Mouse (Mus musculus) MEL-GATA-1-ER (cell line): Measurements from ENCODE around the gene Rab23.

Experiments used
- DNase-seq: peaks from one replicate; pipeline ENCODE4 v3.0.0-alpha.2; 2012; ENCODE audit warnings: low read depth; ENCODE audit errors: extremely low read depth

Rab23 gene

DNA sequence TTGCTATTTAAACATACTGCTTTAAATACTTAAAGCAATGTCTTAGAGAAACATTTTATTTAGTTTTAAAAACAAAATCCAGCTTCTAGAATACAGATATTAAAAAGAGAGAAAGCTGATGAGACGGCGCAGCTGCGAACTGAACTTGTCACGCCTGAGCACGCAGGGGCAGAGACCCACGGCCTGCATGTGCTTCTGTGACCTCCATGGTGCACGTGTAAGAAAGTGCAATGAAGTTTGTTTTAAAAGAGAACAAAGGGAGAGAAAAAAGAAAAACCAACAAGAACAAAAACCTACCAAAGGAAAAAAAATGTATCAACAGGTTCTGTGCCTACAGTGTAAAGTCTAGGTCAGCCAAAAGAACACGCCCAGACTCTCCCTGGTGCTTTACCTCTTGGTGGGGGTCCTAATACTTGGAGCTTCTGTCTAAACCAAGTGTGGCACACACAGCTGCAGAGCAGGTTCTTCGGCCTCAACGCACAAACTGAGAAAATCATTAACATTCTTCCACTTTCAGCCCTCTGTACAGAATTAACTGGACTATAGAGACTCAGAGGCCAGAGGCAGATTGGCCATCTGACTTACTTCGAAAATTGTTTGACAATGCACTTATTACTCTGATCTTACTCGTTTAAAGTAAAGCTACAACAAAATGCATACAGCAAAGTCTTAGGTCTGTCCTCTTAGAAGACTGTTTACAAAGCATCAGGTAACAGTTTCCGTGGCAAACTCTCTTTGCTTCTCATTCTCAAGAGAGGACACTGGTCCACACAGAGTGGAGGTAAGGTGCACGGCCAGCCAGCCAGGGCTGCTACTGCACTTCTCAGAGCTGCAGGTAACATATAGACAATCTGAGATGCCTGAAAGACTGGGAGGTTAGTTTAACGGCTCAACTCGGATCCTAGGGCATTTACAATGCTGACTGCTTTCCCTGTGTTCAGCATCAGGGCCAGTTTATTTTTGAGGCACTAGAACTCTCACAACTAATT, 47.1 kb downstream of the Rab23 start:
- no peak for DNase-seq

DNA sequence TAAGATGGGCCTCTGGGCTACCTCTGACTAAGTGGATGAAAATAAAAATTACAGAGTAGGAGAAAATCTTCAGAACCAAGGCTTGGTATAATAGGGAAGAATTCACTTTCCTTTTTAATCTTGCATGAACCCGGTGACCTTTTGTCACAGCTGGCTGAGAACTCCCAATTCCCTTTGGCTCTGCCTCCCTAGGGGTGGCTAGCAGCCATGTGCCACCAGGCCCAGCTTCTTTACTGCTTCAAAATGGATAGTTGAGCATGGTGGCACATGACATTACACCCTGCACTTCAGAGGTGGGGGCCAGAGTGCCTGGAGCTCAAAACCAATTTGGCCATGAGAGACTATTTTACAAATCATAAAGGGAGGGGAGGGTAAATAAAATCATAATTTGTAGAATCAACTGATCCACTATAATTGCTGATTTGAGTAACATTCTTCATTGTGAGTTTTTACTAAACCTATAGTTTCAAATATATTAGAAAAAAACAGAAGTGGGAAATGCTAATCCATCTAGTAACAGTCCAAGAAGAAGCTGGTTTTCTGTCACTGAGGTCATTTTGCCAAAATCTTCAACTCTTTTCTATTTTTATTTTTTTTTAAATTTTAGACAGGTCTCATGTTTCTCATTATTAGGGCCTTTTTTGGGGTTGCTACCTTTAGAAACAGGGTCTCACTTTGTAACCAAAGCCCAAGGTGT, 48.6 kb downstream of the Rab23 start:
- DNase-seq: no peak

DNA sequence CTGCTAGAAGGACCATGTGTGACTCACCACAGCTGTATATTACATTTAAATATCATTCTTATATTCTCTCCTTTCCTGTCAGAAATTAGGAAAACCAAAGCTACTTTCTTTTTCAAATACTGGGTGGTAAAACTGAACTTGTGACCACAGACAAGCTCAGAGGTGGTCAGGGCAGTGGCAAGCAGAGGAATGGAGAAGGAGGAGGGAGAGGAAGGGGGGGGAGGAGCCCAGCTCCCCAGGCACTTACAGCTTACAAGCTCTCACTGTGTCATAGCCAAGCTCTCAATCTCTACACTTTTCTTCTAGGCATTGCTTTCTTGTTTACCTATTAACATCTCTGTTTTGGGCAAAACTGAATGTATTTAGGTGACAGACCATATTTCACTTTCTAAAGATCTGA, 49.1 kb downstream of the Rab23 start:
- DNase-seq: no peak

GRCm38 (mm10) chr1:33771621-33772020, 51.9 kb downstream of the Rab23 start:
- no peak for DNase-seq

GRCm38 (mm10) chr1:33772106-33772505, 52.4 kb downstream of the Rab23 start:
- DNase-seq: no peak

DNA sequence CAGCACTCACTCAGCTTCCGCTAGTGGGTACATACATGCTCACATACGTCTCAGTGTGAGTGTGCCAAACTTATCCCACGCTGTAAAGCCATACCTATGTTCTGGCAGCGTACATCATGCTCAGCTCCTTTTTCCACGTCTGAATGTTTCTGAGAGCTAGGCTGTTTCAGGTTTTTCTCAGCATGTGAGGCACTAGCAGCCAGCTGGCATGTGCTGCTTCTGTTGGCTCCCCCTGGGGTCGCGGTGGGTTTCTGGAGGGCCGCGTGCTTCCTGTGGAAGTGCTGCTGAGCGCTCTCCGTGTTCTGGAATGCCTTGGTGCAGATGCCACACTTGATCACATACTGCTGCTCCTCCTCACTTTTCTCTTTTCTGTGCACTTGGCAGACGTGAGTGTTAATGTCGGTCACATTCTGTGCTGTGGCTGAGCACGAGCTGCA, 56.5 kb downstream of the Rab23 start:
- DNase-seq: no peak

- DNase-seq: no peak
Observed at GRCm38 (mm10) chr1:33784561-33784960, 64.9 kb downstream of the Rab23 start.

DNA sequence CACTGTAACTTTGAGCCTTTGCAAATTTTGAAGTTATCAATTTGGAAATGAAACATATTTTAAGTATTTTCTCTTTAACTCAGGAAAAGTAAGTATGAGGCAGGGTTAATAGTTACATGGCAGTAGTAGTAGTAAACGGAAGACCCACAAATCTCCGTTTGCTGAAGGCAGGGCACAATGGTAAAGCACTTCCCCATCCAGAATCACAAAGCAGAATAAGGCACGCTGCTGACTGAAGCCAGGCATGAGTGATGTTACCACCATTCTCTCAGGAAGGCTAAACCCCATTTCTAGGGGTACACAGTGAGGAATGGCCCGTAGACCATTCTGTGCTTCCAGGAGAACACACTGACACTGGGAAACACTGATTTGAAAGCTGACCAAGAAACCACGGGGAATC, 68.4 kb downstream of the Rab23 start:
- no peak for DNase-seq

DNA sequence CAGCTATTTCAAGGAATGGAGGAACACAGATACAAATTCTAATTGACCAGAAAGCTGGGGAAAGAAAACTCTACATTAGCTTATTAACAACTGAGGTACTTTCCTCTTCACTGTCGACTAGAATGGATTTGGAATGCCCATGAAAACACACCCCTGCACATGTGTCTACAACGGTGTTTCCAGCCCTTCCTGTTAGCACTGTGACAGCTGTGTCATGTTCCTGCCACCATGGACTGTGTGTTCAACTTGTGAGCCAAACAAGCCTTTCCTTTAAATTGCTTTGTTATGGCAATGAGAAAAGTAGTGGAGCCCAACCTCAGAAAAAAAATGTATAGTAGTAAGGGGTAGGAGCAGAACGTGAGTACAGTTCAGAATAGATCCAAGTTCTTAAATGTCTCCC, 68.8 kb downstream of the Rab23 start:
- DNase-seq: no peak
